Mouse (Mus musculus): ENCODE results near the gene Il6ra. TPM values are rescaled to one million over a fixed set of nuclear protein-coding genes. Genes with fewer than 3 reads are reported as not detected.

Gene Il6ra
- polyA plus RNA-seq, 1 experiment from 2014 or later, result 1.9 TPM

DNA sequence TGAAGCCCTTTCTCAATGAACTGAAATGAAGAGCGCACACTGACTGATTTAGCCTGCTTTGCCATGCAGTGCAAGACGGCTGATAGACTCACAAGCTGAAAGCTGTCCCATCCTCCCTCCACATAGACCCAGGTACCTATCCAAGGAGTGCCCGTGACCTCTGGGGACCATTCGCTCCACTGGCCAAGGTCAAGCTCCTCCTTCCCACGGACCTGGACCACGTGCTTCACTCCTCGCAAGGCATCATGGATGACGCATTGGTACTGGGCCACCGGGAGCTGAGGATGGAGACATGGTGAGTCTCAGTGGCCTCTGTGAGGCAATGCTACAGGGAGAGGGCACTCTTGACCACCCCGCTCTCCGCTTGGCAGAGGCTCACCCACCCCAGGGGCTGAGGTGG is 27.2 kb downstream of the Il6ra start:
- Histone ChIP-seq H3K4me1 (replicated peaks) (peaks cover 59% of the 10 kb centered on the region), H3K27me3 (no peaks in the 10 kb centered on the region), H3K27ac (no peak overlapping the region), H3K9me3 (replicated peaks) (no peaks in the 10 kb centered on the region), H3K36me3 (no peaks in the 10 kb centered on the region), H3K4me3 (replicated peaks) (no peak overlapping the region), H3K9ac (no peak overlapping the region), H3K4me2 (no peak overlapping the region)
- no peak for ATAC-seq (ENCODE audit: low read depth)
- DNase-seq, result no peak
- 87% methylated on average over 11 of the region's 11 CpGs for WGBS (ENCODE audit: insufficient replicate concordance)

DNA sequence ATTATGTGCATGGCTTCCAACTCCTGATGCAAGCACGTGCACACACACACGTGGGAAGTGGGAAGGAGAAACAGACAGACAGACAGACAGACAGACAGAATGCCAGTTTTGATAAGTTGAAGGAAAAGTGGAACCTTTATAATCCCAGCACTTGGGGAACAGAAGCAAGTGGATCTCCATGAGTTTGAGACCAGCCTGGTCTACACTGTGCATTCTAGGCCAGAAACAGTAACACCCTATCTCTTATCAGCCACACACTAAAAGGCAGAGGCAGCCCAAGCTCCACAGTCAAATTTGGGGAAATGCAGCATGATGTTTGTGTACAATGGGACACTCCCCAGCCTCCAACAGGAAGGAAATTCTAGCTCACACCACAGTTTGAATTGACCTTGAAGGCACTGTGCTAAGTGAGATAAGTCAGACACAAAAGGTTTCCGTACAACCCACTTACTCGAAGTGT is 29.4 kb downstream of the Il6ra start:
- peak overlapping the region; percentile 51 for H3K9ac ChIP-seq

DNA sequence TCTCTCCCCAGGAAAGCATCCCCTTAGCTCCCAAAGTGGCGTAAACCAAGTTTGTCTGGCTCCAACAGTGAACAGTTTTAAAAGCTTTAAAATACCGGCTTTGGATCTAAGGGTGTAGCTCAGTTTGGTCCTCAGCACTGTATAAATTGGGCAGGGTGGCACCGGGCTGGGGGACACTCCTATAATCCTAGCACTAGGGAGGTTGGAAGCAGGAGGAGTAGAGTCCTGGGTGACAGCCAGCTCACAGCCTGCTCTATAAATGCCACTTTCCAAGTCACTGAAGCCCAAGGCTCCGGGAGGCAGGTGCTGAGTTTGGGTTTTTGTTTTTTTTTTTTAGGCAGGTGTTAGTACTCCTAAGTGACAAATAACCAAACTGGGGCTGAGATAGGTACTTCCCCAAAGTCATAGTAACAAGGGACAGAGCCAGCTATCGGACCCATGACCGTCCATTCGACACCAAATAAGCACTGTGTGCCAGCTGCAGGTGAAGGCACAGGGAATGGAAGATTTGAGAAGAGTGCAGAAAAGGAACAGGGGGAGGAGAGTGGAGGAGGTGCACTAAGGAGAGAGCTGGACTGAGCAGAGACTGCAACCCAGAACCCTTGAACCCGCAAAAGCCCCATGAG is 30.3 kb downstream of the Il6ra start:
- Histone ChIP-seq H3K4me1 (replicated peaks) (peaks cover 80% of the 10 kb centered on the region), H3K9me3 (replicated peaks) (no peaks in the 10 kb centered on the region), H3K36me3 (no peaks in the 10 kb centered on the region), H3K4me3 (replicated peaks) (no peak overlapping the region), H3K27ac (peak overlapping the region; percentile 72), H3K4me2 (no peak overlapping the region), H3K27me3 (no peaks in the 10 kb centered on the region), H3K9ac (0 out of 2 replicates have a peak overlapping the region, but pooled peaks have one; percentile 51)
- ATAC-seq (ENCODE audit: low read depth) (no peak), DNase-seq (no peak)
- 82% methylated on average over 8 of the region's 8 CpGs for WGBS (ENCODE audit: insufficient replicate concordance)

More for the DNA sequence above, 29.4 kb downstream of the Il6ra start:
- Histone ChIP-seq H3K4me2 (peak overlapping the region; percentile 25; the same call in 1 of the 2 replicates), H3K9me3 (replicated peaks) (no peaks in the 10 kb centered on the region), H3K36me3 (no peaks in the 10 kb centered on the region), H3K27me3 (no peaks in the 10 kb centered on the region), H3K27ac (peak overlapping the region; percentile 72), H3K4me3 (replicated peaks) (no peak overlapping the region), H3K4me1 (replicated peaks) (peaks cover 79% of the 10 kb centered on the region)
- ATAC-seq (ENCODE audit: low read depth), result peak; percentile 54
- 33% methylated on average over 4 of the region's 4 CpGs for WGBS (ENCODE audit: insufficient replicate concordance)
- no peak for DNase-seq

DNA sequence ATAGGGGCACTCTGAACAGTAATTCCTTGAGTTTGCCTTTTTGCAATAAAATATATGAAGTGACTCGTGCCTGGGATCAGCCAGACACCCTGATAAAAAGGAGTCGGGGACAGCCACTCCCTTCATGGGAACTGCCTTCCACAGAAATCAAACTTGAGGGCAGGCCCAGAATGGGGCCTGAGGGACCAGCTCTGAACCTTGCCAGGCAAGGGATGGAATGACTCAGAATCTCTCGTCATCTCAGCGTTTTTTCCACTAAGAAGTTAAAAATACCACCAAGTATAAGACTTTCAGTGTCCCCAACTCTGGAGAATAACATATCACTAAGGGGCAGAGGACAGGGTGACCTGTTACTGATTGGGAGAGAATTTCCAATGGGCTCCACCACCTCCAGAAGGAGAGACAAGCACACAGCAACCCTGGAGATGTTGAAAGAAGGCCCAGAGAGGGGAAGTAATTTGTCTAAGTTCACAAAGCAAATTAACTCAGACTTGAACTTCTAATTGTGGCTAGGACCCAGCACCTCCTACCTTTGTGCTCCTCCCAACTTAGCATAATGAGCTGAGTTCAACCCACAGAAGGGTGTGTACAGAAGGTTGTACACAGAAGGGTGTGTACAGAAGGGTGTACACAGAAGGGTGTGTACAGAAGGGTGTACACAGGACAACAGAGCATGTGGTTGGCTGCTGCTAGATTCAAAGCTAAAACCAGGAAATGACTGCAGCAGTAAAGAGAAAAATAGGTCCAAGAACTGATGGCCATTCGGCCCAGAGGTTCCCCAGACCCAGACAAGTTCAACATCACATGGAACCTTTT is 32.8 kb downstream of the Il6ra start:
- Histone ChIP-seq H3K4me2 (peak overlapping the region; percentile 15), H3K4me1 (replicated peaks) (peaks cover 82% of the 10 kb centered on the region), H3K27me3 (no peaks in the 10 kb centered on the region), H3K27ac (peak overlapping the region; percentile 96), H3K4me3 (replicated peaks) (no peak overlapping the region), H3K9me3 (replicated peaks) (no peaks in the 10 kb centered on the region), H3K9ac (peak overlapping the region; percentile 18; the same call in 1 of the 2 replicates), H3K36me3 (no peaks in the 10 kb centered on the region)
- peak; percentile 92 for ATAC-seq (ENCODE audit: low read depth)
- DNase-seq, result peak; percentile 57
- WGBS (ENCODE audit: insufficient replicate concordance), result 28% methylated on average over 5 of the region's 5 CpGs

DNA sequence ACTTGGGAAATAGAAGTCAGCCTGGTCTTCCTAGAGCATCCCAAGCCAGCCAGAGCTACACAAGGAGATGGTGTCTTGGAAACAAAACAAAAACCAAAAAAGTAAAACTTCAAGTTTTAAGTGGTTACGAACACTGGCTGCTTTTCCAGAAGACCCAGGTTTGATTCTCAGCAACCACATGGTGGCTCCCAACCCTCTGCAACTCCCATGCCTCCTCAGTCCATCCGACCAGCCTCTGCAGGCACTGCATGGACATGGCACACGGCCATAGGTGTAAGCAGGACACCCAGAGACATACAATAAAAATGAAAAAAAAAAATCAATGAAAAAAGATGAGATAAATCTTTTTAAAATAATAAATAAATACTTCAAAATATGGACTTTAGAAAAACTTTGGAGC is 33.7 kb downstream of the Il6ra start:
- H3K4me1 ChIP-seq (replicated peaks), result peaks cover 88% of the 10 kb centered on the region
- H3K36me3 ChIP-seq, result no peaks in the 10 kb centered on the region
- 69% methylated on average over 3 of the region's 3 CpGs for WGBS (ENCODE audit: insufficient replicate concordance)
- no peak overlapping the region for H3K4me2 ChIP-seq
- no peak overlapping the region for H3K4me3 ChIP-seq (replicated peaks)
- H3K27ac ChIP-seq, result peak overlapping the region; percentile 96
- H3K9ac ChIP-seq, result no peak overlapping the region
- DNase-seq (no peak), ATAC-seq (ENCODE audit: low read depth) (no peak)
- no peaks in the 10 kb centered on the region for H3K27me3 ChIP-seq
- no peaks in the 10 kb centered on the region for H3K9me3 ChIP-seq (replicated peaks)

DNA sequence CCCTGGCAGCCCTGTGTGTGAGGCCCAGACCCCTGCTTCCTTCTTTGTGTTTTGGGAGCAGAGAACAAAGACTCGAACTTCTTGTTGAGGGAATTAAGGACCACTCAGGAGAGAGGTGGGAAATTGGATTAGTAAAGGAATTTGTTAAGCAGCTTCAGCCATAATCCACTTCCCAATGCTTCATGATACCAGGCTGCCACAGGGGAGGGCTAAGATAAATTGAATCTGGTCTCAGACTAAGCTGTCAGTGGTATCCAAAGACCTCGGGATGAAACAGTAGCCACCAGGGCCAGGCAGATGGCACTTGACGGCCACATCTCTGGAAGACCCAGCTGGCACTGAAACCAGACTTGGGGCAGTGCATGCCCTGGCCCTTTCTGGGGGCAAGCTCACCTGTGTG is 34.5 kb downstream of the Il6ra start:
- WGBS (ENCODE audit: insufficient replicate concordance), result 53% methylated on average over 3 of the region's 3 CpGs
- no peak overlapping the region for H3K4me2 ChIP-seq
- H3K36me3 ChIP-seq, result no peaks in the 10 kb centered on the region
- DNase-seq, result no peak
- peaks cover 88% of the 10 kb centered on the region for H3K4me1 ChIP-seq (replicated peaks)
- H3K9me3 ChIP-seq (replicated peaks), result no peaks in the 10 kb centered on the region
- peak overlapping the region; percentile 53; the same call in 1 of the 2 replicates for H3K27ac ChIP-seq
- H3K9ac ChIP-seq, result 0 out of 2 replicates have a peak overlapping the region, but pooled peaks have one; percentile 19
- H3K27me3 ChIP-seq, result no peaks in the 10 kb centered on the region
- no peak for ATAC-seq (ENCODE audit: low read depth)
- H3K4me3 ChIP-seq (replicated peaks), result no peak overlapping the region

DNA sequence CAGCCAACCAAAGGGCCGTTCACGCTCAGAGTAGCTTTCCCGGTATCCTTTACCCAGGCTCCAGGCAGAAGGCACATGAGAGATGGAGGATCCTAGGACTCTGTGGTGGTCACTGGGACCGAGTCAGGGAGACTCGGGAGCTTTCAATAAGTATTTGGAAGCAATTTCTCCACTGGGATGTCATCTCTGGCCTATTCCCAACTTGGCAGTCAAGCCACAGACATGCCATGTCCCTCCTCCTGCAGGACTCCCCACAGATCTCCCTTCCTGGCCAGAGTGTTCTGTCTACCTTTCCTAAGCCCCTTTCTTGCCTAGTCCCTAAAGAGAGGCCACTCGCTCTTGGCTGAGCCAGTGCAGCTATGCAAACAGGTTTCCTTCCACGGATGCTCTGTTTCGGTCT is 35.9 kb downstream of the Il6ra start:
- H3K27me3 ChIP-seq, result no peaks in the 10 kb centered on the region
- 0 out of 2 replicates have a peak, but pooled peaks cover 7% of the 10 kb centered on the region for H3K9me3 ChIP-seq (replicated peaks)
- peaks cover 88% of the 10 kb centered on the region for H3K4me1 ChIP-seq (replicated peaks)
- 0 out of 2 replicates have a peak, but pooled peaks cover 5% of the 10 kb centered on the region for H3K36me3 ChIP-seq
- H3K27ac ChIP-seq, result peak overlapping the region; percentile 34; the same call in 1 of the 2 replicates
- H3K4me3 ChIP-seq (replicated peaks), result no peak overlapping the region
- 88% methylated on average over 8 of the region's 8 CpGs for WGBS (ENCODE audit: insufficient replicate concordance)
- DNase-seq (no peak), ATAC-seq (ENCODE audit: low read depth) (no peak)
- peak overlapping the region; percentile 23; the same call in 1 of the 2 replicates for H3K9ac ChIP-seq
- no peak overlapping the region for H3K4me2 ChIP-seq

DNA sequence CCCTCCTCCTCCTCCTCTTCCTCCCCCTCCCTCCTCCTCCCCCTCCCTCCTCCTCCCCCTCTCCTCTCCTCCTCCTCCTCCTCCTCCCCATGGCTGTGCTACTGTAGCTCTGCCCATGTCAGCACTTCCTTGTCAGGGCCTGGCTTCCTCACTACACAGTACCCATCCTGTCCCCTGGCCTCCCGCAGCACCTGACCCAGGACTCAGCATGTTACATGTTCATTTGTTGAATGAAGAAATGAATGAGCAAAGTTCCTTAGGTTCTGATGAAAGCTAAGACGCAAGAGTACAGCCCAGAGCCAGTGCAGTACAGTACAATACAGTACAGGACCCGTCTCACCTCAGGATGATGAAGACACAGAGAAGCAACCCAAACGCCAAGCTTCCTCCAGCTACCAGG is 36.5 kb downstream of the Il6ra start:
- H3K27ac ChIP-seq, result peak overlapping the region; percentile 20; the same call in 1 of the 2 replicates
- no peak overlapping the region for H3K4me3 ChIP-seq (replicated peaks)

DNA sequence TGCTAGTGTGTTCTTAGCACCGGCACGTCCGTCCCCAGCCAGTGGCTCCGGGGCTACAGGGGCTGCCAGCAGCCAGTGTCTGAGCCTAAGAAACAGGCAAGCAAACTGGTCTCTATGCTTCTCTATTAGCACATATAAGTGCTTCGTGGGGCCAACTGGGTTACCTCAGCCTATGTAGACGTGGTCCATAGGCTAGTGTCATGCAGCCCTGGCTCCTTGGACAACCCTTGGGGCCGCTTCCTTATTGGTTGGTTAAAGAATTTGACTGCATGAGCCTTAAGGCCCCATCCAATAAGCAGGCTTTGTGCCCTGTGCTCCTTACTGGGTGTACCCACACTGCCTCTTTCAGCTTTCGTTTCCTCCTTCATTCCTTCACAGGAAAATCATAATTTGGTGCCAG is 37.2 kb downstream of the Il6ra start:
- Histone ChIP-seq H3K27ac (peak overlapping the region; percentile 68; the same call in 1 of the 2 replicates), H3K9ac (0 out of 2 replicates have a peak overlapping the region, but pooled peaks have one; percentile 27), H3K27me3 (no peaks in the 10 kb centered on the region), H3K4me1 (replicated peaks) (peaks cover 92% of the 10 kb centered on the region), H3K4me3 (replicated peaks) (no peak overlapping the region), H3K9me3 (replicated peaks) (0 out of 2 replicates have a peak, but pooled peaks cover 7% of the 10 kb centered on the region), H3K36me3 (0 out of 2 replicates have a peak, but pooled peaks cover 5% of the 10 kb centered on the region), H3K4me2 (no peak overlapping the region)
- ATAC-seq (ENCODE audit: low read depth) (no peak), DNase-seq (no peak)
- WGBS (ENCODE audit: insufficient replicate concordance), result 77% methylated on average over 8 of the region's 8 CpGs

More for the DNA sequence above, 36.5 kb downstream of the Il6ra start:
- ATAC-seq (ENCODE audit: low read depth), result no peak
- 62% methylated on average over 4 of the region's 4 CpGs for WGBS (ENCODE audit: insufficient replicate concordance)
- Histone ChIP-seq H3K9me3 (replicated peaks) (0 out of 2 replicates have a peak, but pooled peaks cover 7% of the 10 kb centered on the region), H3K36me3 (0 out of 2 replicates have a peak, but pooled peaks cover 5% of the 10 kb centered on the region), H3K4me1 (replicated peaks) (peaks cover 92% of the 10 kb centered on the region), H3K27me3 (no peaks in the 10 kb centered on the region), H3K9ac (peak overlapping the region; percentile 23; the same call in 1 of the 2 replicates), H3K4me2 (no peak overlapping the region)
- no peak for DNase-seq

DNA sequence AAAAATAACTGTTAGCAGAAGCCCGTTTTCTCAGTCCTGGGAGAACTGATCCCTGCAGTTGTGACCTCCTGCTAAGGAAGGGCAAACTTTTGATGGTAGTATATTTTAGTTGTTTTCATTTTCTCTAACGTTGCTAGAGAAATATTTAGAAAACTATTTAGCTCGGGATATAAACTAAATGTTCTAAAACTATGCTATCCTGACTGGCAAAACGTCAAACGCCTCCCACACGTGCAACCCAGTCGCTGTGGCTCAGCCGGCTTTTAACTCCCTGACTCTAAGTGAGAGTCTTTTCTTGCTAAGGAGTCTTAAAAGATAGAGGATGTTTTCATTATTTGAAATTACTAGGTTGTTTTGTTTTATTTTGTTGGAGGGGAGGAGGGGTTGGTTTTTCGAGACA is 38.0 kb downstream of the Il6ra start:
- no peaks in the 10 kb centered on the region for H3K27me3 ChIP-seq
- ATAC-seq (ENCODE audit: low read depth), result no peak
- H3K36me3 ChIP-seq, result 0 out of 2 replicates have a peak, but pooled peaks cover 5% of the 10 kb centered on the region
- no peak overlapping the region for H3K4me2 ChIP-seq
- H3K4me3 ChIP-seq (replicated peaks), result no peak overlapping the region
- H3K4me1 ChIP-seq (replicated peaks), result peaks cover 92% of the 10 kb centered on the region
- 78% methylated on average over 9 of the region's 9 CpGs for WGBS (ENCODE audit: insufficient replicate concordance)
- H3K27ac ChIP-seq, result peak overlapping the region; percentile 68
- H3K9ac ChIP-seq, result 0 out of 2 replicates have a peak overlapping the region, but pooled peaks have one; percentile 22
- no peak for DNase-seq
- H3K9me3 ChIP-seq (replicated peaks), result 0 out of 2 replicates have a peak, but pooled peaks cover 7% of the 10 kb centered on the region

DNA sequence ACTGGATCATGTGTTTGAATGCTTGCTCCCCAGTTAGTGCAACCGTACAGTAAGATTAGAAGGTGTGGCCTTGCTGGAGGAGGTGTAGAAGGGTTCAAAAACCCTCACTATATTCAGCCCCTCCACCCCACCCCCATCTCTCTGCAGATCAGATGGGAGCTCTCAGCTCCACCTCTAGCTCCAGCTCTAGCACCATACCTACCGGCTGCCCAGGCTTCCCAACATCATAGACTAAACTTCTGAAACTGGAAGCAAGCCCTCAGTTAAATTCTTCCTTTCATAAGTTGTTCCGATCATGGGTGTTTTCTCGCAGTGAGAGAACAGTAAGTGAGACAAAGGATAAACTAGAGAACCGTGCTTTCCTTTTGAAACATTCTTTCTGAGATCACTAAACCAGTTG is 38.9 kb downstream of the Il6ra start:
- no peak for DNase-seq
- H3K4me1 ChIP-seq (replicated peaks), result peaks cover 93% of the 10 kb centered on the region

More for the DNA sequence above, 38.9 kb downstream of the Il6ra start:
- peak overlapping the region; percentile 22; the same call in 1 of the 2 replicates for H3K9ac ChIP-seq
- 0 out of 2 replicates have a peak, but pooled peaks cover 7% of the 10 kb centered on the region for H3K9me3 ChIP-seq (replicated peaks)
- H3K27ac ChIP-seq, result peak overlapping the region; percentile 68
- peak overlapping the region; percentile 26 for H3K4me2 ChIP-seq
- WGBS (ENCODE audit: insufficient replicate concordance), result 68% methylated on average over 5 of the region's 5 CpGs
- 0 out of 2 replicates have a peak, but pooled peaks cover 5% of the 10 kb centered on the region for H3K36me3 ChIP-seq
- peak overlapping the region; percentile 9 for H3K4me3 ChIP-seq (replicated peaks)
- H3K27me3 ChIP-seq, result no peaks in the 10 kb centered on the region
- ATAC-seq (ENCODE audit: low read depth), result no peak

All from liver, embryonic 13.5 days (tissue).